Mouse (Mus musculus) bone marrow, adult 2 months (tissue): ENCODE data around the gene Ubap2. TPM values are rescaled to one million over a fixed set of nuclear protein-coding genes. Genes with fewer than 3 reads are reported as not detected.

Source experiments
- H3K27ac ChIP-seq: fragments of 200-500 bp; 2 replicates; pipeline ENCODE4 v1.5.1; 2012; ENCODE audit warnings: low read depth, mild to moderate bottlenecking, control low read depth, inconsistent platforms, low read length; ENCODE audit not compliant: control insufficient read depth, poor library complexity, insufficient read depth
- H3K4me1 ChIP-seq: fragments of 200-500 bp; 2 replicates; pipeline ENCODE4 v1.6.1; 2011; ENCODE audit warnings: low read length; ENCODE audit not compliant: control insufficient read depth, insufficient read depth
- H3K4me3 ChIP-seq: fragments of 200-500 bp; replicated peaks from 2 replicates; pipeline ENCODE3; 2011; ENCODE audit warnings: mild to moderate bottlenecking, low read depth, low read length, control low read depth; ENCODE audit not compliant: control insufficient read depth
- CTCF ChIP-seq: fragments of 200-500 bp; IDR thresholded peaks from 2 replicates; pipeline ENCODE4 v1.5.1; 2011; ENCODE audit warnings: low read length, control low read depth; ENCODE audit not compliant: control insufficient read depth, insufficient read depth
- POLR2A ChIP-seq: fragments of 200-500 bp; IDR thresholded peaks from 2 replicates; pipeline ENCODE4 v1.6.1; 2011; ENCODE audit warnings: low read depth, mild to moderate bottlenecking, control low read depth, low read length, borderline replicate concordance; ENCODE audit not compliant: control insufficient read depth
- WGBS: fragments of 180-500 bp; shearing (Covaris S2); methylation state at CpG from one replicate; pipeline ENCODE4 v1.1.7; 2018; 5-methylcytosine and 5-hydroxymethylcytosine counted together
- polyA plus RNA-seq: library from polyadenylated mRNA; stranded (reverse); fragments of >200 nt; gene quantifications from 2 replicates; pipeline ENCODE4 v1.2.4, GENCODE M21; 2011; ENCODE audit warnings: low replicate concordance; ENCODE audit not compliant: missing spikeins, insufficient read depth, insufficient read length

Ubap2 gene
- polyA plus RNA-seq, 1 experiment: 64.5 TPM

DNA sequence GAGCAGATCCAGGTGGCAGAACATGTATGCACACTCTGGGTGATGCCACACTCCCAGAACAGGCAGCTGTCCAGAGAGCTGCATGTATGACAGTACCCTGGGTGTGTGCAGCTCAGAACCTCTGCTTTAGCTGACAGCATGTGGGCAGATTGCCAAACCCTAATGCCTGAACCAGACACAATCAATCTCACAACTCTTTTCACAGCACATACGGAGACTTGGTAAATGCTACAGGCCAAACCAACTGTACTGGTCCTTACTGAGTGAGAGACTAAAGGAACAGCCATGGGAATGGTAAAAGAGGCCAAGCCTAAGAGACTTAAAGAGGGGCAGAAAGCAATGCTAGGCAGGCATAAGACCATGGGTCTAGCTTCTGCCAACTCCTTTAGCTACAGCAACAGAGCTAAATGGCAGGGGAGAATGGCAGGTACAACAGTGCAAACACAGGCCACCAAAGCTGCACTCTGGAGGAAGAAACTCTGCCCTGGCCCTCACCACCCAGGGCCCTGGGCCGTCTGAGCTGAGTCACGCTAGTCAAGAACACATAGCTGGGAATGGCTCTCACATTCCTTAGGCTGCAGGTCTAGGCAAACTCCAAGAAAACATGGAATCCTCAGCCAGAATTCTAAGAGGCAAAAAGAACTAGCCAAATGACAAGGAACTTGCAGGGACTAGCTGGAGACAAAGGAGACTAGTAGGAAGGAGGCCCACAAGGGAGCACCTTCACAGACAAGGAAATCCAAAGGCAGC is 77.9 kb downstream of the Ubap2 start:
- no peak for TF ChIP-seq CTCF
- TF ChIP-seq POLR2A: no peak
- H3K27ac ChIP-seq: no peak overlapping the region
- H3K4me1 ChIP-seq: no peaks in the 10 kb centered on the region; the same call in 1 of the 2 replicates
- WGBS: 84% methylated on average over 3 of the region's 3 CpGs
- H3K4me3 ChIP-seq: no peak overlapping the region

DNA sequence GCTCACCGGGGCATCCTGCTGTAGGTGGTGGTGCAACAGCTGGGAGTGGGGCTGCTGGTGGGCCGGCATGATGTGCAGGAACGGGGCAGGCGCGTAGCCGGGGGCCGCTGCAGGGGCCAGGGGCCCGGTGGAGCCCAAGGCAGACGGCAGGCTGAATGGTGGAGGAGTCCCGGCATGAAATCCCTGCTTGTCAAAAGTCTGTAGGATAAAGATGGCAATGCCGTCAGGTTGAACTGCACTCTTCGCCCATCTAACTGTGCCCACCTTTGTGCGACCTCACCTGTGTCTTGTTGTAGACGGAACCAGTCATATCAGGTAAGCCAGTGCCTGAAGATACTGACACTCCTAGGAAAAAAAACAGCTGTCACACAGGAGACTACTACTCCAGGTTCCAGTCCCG is 79.6 kb downstream of the Ubap2 start:
- Histone ChIP-seq H3K27ac (no peak overlapping the region), H3K4me3 (no peak overlapping the region), H3K4me1 (no peaks in the 10 kb centered on the region; the same call in 1 of the 2 replicates)
- TF ChIP-seq CTCF: no peak
- no peak for TF ChIP-seq POLR2A
- whole genome bisulfite sequencing: 93% methylated on average over 15 of the region's 15 CpGs

DNA sequence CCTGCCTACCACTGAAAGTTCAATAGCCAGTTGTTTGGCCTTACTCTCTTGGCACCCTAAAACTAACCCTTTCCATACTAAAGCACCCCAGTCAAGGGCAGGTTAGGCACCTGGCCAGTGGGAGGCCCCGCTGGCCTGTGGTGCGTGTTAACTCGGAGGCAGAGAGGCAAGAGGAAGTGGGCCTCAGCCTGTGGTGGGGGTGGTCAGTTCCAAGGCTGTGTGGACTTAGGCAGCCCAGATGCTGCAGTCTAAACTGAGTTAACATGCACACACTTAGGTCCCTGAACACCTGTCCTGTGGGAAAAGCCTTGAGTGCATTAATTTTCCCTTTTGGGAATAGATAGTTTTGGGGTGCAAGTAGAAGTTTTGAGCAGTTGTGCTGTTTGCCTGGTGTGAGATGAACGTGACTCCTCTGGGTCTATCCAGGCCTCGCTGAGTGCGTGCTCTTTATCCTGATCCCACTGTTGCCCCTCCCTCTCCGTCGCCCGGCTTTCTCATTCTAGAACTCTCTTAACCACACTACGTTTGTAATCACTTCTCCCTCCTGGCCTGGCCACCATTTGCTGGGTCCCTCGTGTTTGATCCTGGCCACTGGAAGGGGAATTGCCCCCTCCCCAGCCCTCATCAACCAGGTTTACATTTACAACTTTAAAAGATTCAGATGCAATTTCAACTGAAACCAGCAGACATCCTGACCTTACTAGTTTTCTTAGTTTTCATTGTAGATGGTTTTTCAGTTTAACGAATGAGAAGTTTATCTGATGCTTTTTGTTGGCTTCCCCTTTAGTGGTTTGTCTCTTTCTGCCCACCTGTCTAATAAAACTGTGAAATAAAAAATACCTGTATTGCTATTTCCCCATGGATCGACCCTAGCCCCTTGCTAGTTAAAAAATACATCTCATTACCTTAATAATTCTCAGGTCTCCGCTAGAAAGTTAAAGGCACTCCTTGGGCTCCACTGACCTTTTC is 82.1 kb downstream of the Ubap2 start:
- H3K27ac ChIP-seq: no peak overlapping the region
- no peak overlapping the region for H3K4me3 ChIP-seq
- TF ChIP-seq POLR2A (no peak), CTCF (no peak)
- 30% methylated on average over 14 of the region's 14 CpGs for WGBS
- H3K4me1 ChIP-seq: no peaks in the 10 kb centered on the region; the same call in 1 of the 2 replicates

DNA sequence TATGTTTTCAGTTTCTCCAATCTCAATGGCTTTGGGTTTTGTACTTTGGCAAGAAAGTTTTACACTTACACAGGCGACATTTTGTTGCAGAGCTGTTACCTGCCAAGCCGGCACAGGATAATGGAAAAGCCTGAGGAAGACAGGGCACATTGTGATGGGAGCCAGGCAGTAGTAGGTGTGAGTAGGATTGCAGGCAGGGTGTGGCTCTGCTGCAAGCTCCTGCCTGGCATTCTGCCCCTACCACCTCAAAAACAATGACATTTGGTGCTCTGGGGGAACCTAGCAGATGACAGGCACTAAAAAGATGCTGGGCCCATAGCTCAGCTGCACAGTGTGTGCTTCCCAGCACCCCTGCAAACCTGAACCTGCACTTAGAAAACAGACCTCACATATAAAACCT is 85.1 kb downstream of the Ubap2 start:
- 88% methylated on average over 2 of the region's 2 CpGs for WGBS
- TF ChIP-seq POLR2A (no peak), CTCF (no peak)
- no peak overlapping the region for H3K27ac ChIP-seq
- no peaks in the 10 kb centered on the region; the same call in 1 of the 2 replicates for H3K4me1 ChIP-seq
- no peak overlapping the region for H3K4me3 ChIP-seq

DNA sequence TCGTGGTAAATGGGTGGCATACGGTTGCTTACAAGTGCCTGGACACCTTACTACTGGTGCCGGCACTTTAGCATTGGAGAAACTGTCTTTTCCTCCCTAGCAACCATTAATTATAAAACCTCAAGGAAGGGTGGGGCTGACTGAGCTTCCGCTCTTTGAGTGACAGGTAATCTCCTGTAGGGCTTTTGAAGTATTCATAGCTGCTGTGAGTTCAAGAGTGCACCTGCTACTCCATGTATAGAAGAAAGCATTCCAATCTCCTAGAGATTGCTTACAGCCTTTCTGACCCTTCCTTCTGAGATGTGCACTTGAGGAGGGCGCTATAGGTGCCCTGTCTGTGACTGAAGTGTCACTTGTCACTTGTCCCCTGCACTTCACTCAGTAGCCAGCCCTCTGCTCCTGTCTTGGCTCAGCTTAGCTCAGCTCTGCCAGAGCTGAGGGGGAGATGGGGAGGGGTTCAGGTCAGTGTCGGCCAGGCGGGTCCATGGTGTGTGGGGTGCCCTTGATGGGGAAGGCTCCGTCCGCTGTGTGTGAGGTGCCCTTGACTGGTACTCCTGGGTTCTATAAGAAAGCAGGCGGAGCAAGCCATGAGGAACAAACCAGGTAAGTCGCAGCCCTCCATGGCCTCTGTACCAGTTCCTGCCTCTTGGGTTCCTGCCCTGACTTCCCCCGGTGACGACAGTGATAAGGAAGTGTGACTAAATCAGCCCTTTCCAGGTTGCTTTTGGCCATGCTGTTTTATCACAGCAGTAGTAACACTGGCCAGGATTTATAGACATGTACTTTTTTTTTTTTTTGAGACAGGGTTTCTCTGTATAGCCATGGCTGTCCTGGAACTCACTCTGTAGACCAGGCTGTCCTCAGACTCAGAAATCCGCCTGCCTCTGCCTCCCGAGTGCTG is 94.9 kb downstream of the Ubap2 start:
- 60% methylated on average over 15 of the region's 15 CpGs for WGBS
- no peak overlapping the region for H3K27ac ChIP-seq
- no peak for TF ChIP-seq POLR2A
- TF ChIP-seq CTCF: no peak
- no peak overlapping the region for H3K4me3 ChIP-seq
- no peaks in the 10 kb centered on the region; the same call in none of the 2 replicates for H3K4me1 ChIP-seq

DNA sequence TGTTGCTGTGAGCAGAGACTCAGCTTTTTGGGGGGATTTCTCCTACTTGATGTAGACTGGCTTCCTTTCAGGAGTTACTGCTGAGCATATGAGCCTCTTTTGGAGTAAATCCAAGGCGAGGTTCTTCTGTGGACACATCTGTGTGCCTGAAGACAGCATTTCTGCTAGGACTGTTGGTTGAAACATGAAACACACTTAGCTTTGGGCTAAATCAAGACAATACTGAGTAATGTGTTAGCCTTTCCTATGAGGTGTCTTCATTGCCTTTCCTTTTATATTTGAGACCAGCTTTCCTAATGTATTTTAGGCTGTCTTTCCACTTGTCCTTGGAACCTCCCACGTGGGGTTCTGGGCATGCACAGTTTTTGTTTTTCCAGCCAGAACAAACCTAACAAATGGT is 100.3 kb downstream of the Ubap2 start:
- Histone ChIP-seq H3K4me1 (no peaks in the 10 kb centered on the region; the same call in 1 of the 2 replicates), H3K4me3 (no peak overlapping the region), H3K27ac (no peak overlapping the region)
- 79% methylated on average over 2 of the region's 2 CpGs for WGBS
- TF ChIP-seq POLR2A (no peak), CTCF (no peak)

DNA sequence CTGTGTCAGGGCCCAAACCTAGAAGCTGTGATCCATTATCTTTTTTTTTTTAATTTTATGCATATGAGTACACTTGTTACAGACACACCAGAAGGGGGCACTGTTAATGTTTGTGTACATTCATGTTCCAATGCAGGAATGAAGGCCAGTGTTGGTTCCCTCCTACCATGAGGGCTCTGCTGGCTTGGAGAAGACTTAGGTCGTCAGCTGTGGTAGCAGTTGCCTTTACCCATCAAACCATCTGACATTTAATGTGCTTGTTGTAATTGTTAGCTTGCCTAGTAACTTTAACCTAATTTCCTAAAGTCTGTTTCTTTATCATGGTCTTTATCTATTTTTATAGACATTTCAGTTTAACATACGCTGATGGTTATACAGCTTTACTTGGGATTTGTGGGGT is 104.0 kb downstream of the Ubap2 start:
- no peak overlapping the region for H3K4me3 ChIP-seq
- no peaks in the 10 kb centered on the region for H3K4me1 ChIP-seq
- 88% methylated on average over 2 of the region's 2 CpGs for WGBS

DNA sequence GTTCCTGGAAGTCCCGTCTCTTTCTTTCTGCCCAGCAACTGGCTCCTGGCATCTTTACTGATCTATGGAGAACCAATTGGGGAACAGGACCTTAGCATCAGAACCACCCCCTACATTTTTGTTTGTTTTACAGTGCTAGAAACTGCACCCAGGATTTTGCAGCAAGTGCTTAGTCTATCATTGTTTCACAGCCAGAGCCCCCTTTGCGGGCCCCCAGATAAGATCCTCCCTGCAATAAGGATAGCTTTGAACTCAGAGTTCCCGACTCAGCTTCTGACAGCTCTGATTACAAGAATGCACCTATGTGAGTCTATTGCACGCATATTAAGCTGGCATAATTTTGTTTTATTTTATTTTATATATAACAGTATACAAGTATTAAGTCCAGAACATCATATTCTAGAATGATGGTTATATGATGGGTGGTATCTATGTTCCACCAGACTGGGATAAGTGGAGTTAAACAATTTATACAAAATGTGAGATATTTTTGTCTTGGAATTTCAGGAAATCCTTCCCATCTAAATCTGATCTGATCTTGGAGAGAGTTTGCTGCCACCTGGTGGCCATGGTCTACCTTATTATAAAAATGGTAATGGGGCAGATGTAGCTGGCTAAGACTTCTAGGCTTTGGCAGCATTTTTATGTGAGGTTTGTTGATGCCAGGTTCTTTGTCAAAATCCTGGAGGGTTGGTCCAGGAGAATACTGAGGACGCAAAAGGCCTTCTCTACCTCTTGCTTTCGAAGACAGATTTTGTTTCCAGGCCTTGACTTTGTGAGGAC is 109.1 kb downstream of the Ubap2 start:
- TF ChIP-seq POLR2A (no peak), CTCF (0 out of 2 replicates have a peak, but pooled peaks have one; percentile 15)
- 63% methylated on average over 6 of the region's 6 CpGs for WGBS
- H3K4me1 ChIP-seq: no peaks in the 10 kb centered on the region; the same call in 1 of the 2 replicates
- no peak overlapping the region for H3K4me3 ChIP-seq
- no peak overlapping the region for H3K27ac ChIP-seq

More for the DNA sequence above, 104.0 kb downstream of the Ubap2 start:
- TF ChIP-seq CTCF: no peak
- no peak for TF ChIP-seq POLR2A
- no peak overlapping the region for H3K27ac ChIP-seq
